Mouse (Mus musculus) gastrocnemius, adult 8-10 months (tissue): ENCODE results near the gene Acot3. TPM values are rescaled to one million over a fixed set of nuclear protein-coding genes. Genes with fewer than 3 reads are reported as not detected.
"Not testable (repeated sequence)": the region's sequence is repeated elsewhere in the genome, so short reads cannot be mapped to it uniquely, and the experiment has no call there.

ENCODE experiments used
- DNase-seq, 2 experiments: peaks; one replicate each; pipeline ENCODE4 v3.0.0; 2022; ENCODE audit warnings: low spot score in 2 of 2
- total RNA-seq, 4 experiments: library from RNA; stranded (reverse); gene quantifications; 2 replicates each; pipeline ENCODE4 v1.2.4; 2022

Acot3 gene
- not detected for total RNA-seq

DNA sequence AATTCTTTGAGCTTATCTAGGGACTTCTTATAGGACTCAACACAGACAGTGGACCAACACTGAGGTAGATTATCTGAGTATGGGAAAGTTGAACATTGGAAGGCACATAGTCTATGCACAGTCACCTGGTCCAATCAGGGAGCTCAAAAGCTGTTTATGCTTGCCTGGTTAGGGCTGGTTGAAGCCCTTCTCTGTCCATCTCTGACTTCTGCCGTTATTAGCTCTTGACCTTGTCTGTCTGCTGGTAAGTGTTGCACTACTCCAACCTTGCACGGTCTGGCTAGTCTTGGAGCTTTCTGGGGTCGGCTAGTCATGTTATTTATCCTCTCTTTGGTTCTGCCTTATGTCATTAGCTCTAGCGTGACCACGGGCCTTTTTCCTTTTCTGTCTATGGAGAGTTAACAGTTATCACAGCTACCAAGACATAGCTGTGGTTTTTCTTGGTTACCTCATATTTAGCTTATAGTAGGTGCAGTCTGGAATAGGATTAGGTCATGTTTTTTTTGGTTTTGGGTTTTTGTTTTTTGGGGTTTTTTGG is at the start of gene Acot3:
Gene Acot3 (plus strand): TSS at position 208 of the 538 bp plus-strand sequence.
- no peak for DNase-seq

DNA sequence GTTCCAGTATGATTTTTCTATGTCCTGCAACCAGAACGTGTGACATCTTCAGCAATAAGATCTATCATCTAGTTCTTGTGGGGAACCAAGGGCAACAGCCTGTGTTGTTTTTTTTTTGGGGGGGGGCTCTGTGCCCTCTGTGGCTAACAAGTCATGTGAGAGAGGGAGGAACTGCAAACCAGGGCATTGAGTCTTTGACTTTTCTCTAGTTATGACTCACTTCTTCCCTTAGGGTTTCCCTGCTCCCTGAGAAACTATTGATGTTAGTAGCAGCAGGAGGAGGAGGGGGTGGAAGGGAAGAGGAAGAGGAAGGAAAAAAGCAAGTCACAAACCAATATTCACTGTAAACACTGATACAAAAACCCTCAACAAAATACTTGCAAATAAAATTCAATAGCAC is 48.1 kb upstream of the Acot3 start:
- DNase-seq, result no peak

DNA sequence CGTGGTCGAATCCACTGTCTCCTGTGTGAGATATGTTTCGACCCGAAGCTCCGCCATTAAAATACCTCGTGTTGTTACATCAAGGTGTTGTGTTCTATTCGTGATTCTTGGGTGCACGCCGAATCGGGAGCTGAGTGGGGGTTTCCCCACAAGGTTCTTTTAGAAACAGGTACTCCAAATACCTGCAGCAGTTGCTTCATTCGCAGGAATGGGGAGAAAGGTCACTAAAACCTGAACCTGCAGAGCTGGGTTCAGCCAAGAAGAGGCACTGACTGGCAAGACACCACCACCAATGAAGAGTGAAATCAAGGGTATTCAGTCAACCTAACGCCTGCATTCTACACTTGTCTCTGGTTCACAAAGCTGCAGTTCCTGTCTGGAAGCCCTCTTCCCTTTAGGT is 43.7 kb upstream of the Acot3 start:
- DNase-seq, result no peak

DNA sequence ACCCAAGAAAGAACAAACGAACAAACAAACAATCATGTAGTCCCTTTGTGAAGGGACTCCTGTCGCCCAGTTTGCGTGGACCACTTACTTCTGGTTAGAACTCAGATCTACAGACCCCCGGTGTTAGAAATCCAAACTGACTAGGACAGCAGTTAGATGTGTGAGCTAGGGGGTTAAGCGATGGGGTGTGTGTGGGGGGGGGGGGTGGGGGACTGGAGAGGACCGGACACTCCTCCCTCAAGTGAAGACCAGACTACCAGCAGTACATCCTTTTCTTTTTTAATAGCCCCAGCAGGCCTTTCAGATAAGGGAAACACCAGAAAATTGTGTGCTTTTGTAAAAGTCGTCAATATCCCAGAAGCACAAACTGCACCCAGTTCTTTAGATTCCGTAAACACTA is 43.2 kb upstream of the Acot3 start:
- no peak for DNase-seq

- peak; percentile 23 to 39 for DNase-seq
These were observed 42.6 kb upstream of the Acot3 start, which contains the start of gene Acot1 for GRCm38 (mm10) chr12:84009171-84009965. Acot1 (plus strand) TSS chr12:84009490.

- DNase-seq, result no peak
These were observed 41.7 kb upstream of the Acot3 start for GRCm38 (mm10) chr12:84010201-84010600.

GRCm38 (mm10) chr12:84011251-84012040 is 40.5 kb upstream of the Acot3 start:
- DNase-seq, result peak in 1 of 2 experiments; percentile 39

GRCm38 (mm10) chr12:84013130-84013529 is 38.8 kb upstream of the Acot3 start:
- DNase-seq, result no peak

DNA sequence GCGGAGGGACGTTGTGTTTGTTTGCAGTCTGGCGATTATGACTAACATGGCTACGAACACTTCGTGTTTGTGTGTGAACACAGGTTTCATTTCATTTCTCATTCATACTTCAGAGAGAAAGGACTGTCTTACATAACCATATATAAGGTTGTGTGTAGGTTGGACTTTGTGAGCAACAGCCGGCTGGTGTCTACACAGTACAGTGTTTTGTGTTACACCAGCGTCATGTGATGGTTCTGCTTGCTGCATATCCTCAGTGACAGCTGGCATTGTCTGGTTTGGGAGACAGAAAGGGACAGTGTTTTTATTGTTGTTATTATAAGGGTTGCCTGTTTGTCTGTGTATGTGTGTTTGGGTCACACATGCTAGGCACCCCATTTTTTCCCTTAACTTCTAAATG is 38.2 kb upstream of the Acot3 start:
- no peak for DNase-seq

DNA sequence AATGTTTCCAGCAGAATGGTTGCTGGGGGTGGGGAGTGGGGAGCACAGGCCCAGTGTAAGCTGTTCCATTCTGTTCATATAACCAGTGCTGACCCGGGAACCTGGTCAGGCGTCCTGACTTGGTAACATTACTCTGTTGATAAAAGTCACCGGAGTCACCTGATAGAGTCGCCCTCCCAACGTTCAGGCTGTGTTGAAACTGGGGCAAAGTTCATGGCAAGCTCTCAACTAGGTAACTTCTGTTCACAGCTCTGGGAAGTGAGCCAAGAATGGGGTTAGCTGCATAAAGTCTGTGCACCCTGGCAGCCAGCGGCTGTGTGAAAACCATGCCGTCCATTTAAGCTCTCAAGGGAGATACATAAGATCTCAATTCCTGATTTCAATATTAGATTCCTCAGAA is 31.4 kb upstream of the Acot3 start:
- DNase-seq, result peak; percentile 43 to 50

- not testable (repeated sequence) for DNase-seq
These were observed 29.7 kb upstream of the Acot3 start for GRCm38 (mm10) chr12:84022266-84022665.

- DNase-seq, result no peak
These were observed 28.7 kb upstream of the Acot3 start for GRCm38 (mm10) chr12:84023052-84023745.

GRCm38 (mm10) chr12:84025888-84026287 is 26.1 kb upstream of the Acot3 start:
- DNase-seq, result no peak

DNA sequence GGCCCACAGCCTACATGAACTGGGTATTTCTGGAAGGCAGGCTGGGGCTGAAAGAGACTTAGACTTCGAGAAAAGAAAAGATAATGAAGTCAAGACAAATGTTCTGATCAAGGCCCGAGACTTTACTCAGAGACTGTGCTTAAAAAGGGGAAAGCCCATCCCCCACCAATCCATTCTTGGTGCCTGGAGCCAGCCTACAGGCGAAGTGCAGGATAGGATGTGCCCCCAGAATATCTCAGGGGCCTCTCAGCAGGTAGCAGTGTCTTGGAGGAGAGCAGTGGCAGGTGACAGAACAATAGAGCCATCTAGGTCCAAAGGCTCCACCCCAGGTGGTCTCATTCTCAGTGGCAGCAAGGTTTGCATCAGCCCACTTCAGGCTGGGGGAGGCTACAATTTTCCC is 23.6 kb upstream of the Acot3 start:
- not testable (repeated sequence) for DNase-seq

- DNase-seq, result not testable (repeated sequence)
These were observed 22.9 kb upstream of the Acot3 start for GRCm38 (mm10) chr12:84029043-84029442.

GRCm38 (mm10) chr12:84030659-84031332 is 21.1 kb upstream of the Acot3 start:
- DNase-seq, result peak; percentile 50 to 63

- no peak for DNase-seq
These were observed 19.1 kb upstream of the Acot3 start for GRCm38 (mm10) chr12:84032854-84033253.

DNA sequence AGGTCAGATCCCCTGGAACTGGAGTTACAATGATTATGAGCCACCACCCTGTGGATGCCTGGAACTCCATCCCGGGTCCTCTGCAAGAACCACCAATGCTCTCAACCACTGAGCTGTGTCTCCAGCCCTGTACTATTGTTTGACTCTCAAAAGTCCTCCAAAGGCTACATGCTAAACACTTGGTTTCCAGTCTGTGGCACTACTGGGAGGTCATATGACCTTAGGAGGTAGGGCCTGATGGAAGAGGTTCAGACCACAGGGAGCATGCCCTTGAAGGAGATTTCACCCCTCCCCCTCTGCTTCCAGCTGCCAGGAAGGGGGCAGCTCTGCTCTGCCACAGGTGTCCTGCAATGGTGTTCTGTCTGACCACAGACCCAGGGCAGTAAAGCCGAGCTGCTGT is 18.6 kb upstream of the Acot3 start:
- DNase-seq, result not testable (repeated sequence)

GRCm38 (mm10) chr12:84034108-84034507 is 17.8 kb upstream of the Acot3 start:
- no peak for DNase-seq

DNA sequence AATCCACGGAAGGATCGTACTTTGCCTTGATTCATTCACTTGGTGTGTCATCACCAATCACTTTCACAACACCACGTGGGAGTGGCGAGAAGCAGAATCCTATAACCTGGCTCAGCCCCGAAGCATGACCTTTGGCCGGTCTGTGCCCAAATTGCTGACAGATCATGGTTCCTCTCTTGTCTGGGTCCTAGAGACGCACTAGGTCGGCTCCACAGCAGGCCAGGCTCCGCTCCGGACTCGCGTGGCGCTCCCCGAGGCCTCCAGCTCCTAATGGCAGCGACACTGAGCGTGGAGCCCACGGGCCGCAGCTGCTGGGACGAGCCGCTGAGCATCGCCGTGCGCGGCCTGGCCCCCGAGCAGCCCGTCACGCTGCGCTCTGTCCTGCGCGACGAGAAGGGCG is 13.7 kb upstream of the Acot3 start, which contains the start of gene Acot4:
Gene Acot4 (plus strand): TSS at position 139 of the 400 bp plus-strand sequence.
- DNase-seq, result not testable (repeated sequence)

- peak in 1 of 2 experiments; percentile 3 for DNase-seq
These were observed 13.2 kb upstream of the Acot3 start, which contains the start of gene Gm49366 for GRCm38 (mm10) chr12:84038691-84039111. Gm49366 (plus strand) TSS chr12:84038935.
